Mouse (Mus musculus): Measurements from ENCODE around the gene Fosl1. TPM values are rescaled to one million over a fixed set of nuclear protein-coding genes. Genes with fewer than 3 reads are reported as not detected.
"Not testable (repeated sequence)": the region's sequence is repeated elsewhere in the genome, so short reads cannot be mapped to it uniquely, and the experiment has no call there.

Gene Fosl1
- total RNA-seq, 1 experiment from 2014 or later: not detected

- ATAC-seq (ENCODE audit: extremely low read depth, insufficient number of reproducible peaks, low FRiP score, poor library complexity, severe bottlenecking): no peak
These were observed 27.1 kb downstream of the Fosl1 start for GRCm38 (mm10) chr19:5474281-5475068.

GRCm38 (mm10) chr19:5475069-5475714 lies 27.8 kb downstream of the Fosl1 start:
- ATAC-seq (ENCODE audit: extremely low read depth, insufficient number of reproducible peaks, low FRiP score, poor library complexity, severe bottlenecking): no peak

- ATAC-seq (ENCODE audit: extremely low read depth, insufficient number of reproducible peaks, low FRiP score, poor library complexity, severe bottlenecking): no peak
These were observed 29.8 kb downstream of the Fosl1 start for GRCm38 (mm10) chr19:5477004-5477667.

GRCm38 (mm10) chr19:5477668-5478300 lies 30.4 kb downstream of the Fosl1 start:
- no peak for ATAC-seq (ENCODE audit: extremely low read depth, insufficient number of reproducible peaks, low FRiP score, poor library complexity, severe bottlenecking)

- ATAC-seq (ENCODE audit: extremely low read depth, insufficient number of reproducible peaks, low FRiP score, poor library complexity, severe bottlenecking): no peak
These were observed 32.7 kb downstream of the Fosl1 start for GRCm38 (mm10) chr19:5480016-5480415.

GRCm38 (mm10) chr19:5481398-5481797 lies 34.1 kb downstream of the Fosl1 start:
- no peak for ATAC-seq (ENCODE audit: extremely low read depth, insufficient number of reproducible peaks, low FRiP score, poor library complexity, severe bottlenecking)

- ATAC-seq (ENCODE audit: extremely low read depth, insufficient number of reproducible peaks, low FRiP score, poor library complexity, severe bottlenecking): no peak
These were observed 36.3 kb downstream of the Fosl1 start for GRCm38 (mm10) chr19:5483386-5484359.

- no peak for ATAC-seq (ENCODE audit: extremely low read depth, insufficient number of reproducible peaks, low FRiP score, poor library complexity, severe bottlenecking)
These were observed 37.1 kb downstream of the Fosl1 start for GRCm38 (mm10) chr19:5484496-5484895.

GRCm38 (mm10) chr19:5485371-5485770 lies 38.0 kb downstream of the Fosl1 start:
- ATAC-seq (ENCODE audit: extremely low read depth, insufficient number of reproducible peaks, low FRiP score, poor library complexity, severe bottlenecking): no peak

GRCm38 (mm10) chr19:5485821-5486220 lies 38.5 kb downstream of the Fosl1 start:
- no peak for ATAC-seq (ENCODE audit: extremely low read depth, insufficient number of reproducible peaks, low FRiP score, poor library complexity, severe bottlenecking)

GRCm38 (mm10) chr19:5486286-5486685 lies 38.9 kb downstream of the Fosl1 start:
- no peak for ATAC-seq (ENCODE audit: extremely low read depth, insufficient number of reproducible peaks, low FRiP score, poor library complexity, severe bottlenecking)

- no peak for ATAC-seq (ENCODE audit: extremely low read depth, insufficient number of reproducible peaks, low FRiP score, poor library complexity, severe bottlenecking)
These were observed 39.4 kb downstream of the Fosl1 start for GRCm38 (mm10) chr19:5486771-5487170.

- peak; percentile 40 for ATAC-seq (ENCODE audit: extremely low read depth, insufficient number of reproducible peaks, low FRiP score, poor library complexity, severe bottlenecking)
These were observed 40.6 kb downstream of the Fosl1 start, which contains the start of gene Mus81 for GRCm38 (mm10) chr19:5487768-5488550. Gene Mus81 (minus strand): TSS chr19:5488402.

GRCm38 (mm10) chr19:5488878-5489571 lies 41.7 kb downstream of the Fosl1 start:
- peak; percentile 64 for ATAC-seq (ENCODE audit: extremely low read depth, insufficient number of reproducible peaks, low FRiP score, poor library complexity, severe bottlenecking)

GRCm38 (mm10) chr19:5489721-5490120 lies 42.4 kb downstream of the Fosl1 start:
- not testable (repeated sequence) for ATAC-seq (ENCODE audit: extremely low read depth, insufficient number of reproducible peaks, low FRiP score, poor library complexity, severe bottlenecking)

GRCm38 (mm10) chr19:5490313-5490897 lies 43.1 kb downstream of the Fosl1 start, which contains the start of gene Cfl1:
Gene Cfl1 (plus strand): TSS chr19:5490455.
- peak; percentile 40 for ATAC-seq (ENCODE audit: extremely low read depth, insufficient number of reproducible peaks, low FRiP score, poor library complexity, severe bottlenecking)

All from neutrophil, adult 5-6 weeks (primary cell).